Mouse (Mus musculus): Measurements from ENCODE around the gene Aph1c. TPM values are rescaled to one million over a fixed set of nuclear protein-coding genes. Genes with fewer than 3 reads are reported as not detected.

Gene Aph1c
- polyA plus RNA-seq, 1 experiment from 2014 or later: 4.0 TPM

DNA sequence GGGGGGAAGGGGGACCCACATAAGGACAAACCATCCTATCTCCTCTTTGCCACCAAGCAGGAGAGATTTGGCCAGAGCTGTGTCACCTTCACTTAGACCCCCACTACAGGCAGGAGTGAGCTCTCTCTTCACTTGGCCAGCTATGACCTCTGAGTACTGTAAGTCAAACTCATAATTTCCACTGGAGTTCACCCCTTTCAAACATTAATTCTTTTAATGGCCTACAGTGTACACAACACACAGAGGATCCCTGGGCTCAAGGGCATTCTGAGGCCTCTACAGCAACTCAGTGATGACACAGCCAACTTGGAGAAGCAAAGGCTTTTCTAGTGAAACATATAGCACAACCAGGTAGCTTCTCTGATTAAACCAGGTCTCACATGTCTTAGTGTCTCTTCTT, 63.8 kb downstream of the Aph1c start:
- no peak for TF ChIP-seq CTCF (IDR thresholded peaks at IDR 0.05; ENCODE audit: low read depth)
- Histone ChIP-seq H3K4me3 (ENCODE audit: low read depth, low read length) (no peak overlapping the region), H3K27ac (ENCODE audit: low read depth) (no peak overlapping the region), H3K27me3 (ENCODE audit: insufficient read depth, low read length) (no peaks in the 10 kb centered on the region), H3K9me3 (ENCODE audit: low read depth, low read length) (no peaks in the 10 kb centered on the region), H3K4me1 (ENCODE audit: insufficient read depth) (no peaks in the 10 kb centered on the region), H3K36me3 (ENCODE audit: insufficient read depth) (no peaks in the 10 kb centered on the region), H3K9ac (no peak overlapping the region), H3K4me2 (no peak overlapping the region)
- ATAC-seq (ENCODE audit: insufficient read depth) (no peak), DNase-seq (no peak)

DNA sequence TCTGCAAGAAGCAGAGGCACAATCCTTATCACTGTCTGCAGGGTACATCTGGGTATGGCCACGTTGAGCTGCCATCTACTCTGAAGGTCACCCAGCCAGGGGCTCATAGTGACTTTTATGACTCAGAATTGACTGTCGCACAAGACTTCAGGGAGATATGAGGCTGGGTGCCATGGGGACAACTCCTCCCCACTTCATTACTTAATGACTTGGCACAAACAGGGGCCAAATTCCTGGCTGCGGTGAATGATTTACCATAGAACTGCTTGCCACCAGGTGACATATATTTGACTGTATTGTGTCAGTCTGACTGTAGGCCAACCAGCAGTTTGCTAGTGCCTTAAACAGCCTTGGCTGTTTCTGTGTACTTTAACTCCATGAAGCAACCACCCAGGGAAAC, 65.3 kb downstream of the Aph1c start:
- H3K4me2 ChIP-seq: no peak overlapping the region
- H3K27ac ChIP-seq (ENCODE audit: low read depth): no peak overlapping the region
- 63% methylated on average over 3 of the region's 3 CpGs for WGBS
- no peaks in the 10 kb centered on the region for H3K27me3 ChIP-seq (ENCODE audit: insufficient read depth, low read length)
- no peak for TF ChIP-seq CTCF (IDR thresholded peaks at IDR 0.05; ENCODE audit: low read depth)
- no peaks in the 10 kb centered on the region for H3K4me1 ChIP-seq (ENCODE audit: insufficient read depth)
- DNase-seq: no peak
- no peak for ATAC-seq (ENCODE audit: insufficient read depth)
- no peak overlapping the region for H3K9ac ChIP-seq
- H3K36me3 ChIP-seq (ENCODE audit: insufficient read depth): no peaks in the 10 kb centered on the region
- no peaks in the 10 kb centered on the region for H3K9me3 ChIP-seq (ENCODE audit: low read depth, low read length)
- H3K4me3 ChIP-seq (ENCODE audit: low read depth, low read length): no peak overlapping the region

DNA sequence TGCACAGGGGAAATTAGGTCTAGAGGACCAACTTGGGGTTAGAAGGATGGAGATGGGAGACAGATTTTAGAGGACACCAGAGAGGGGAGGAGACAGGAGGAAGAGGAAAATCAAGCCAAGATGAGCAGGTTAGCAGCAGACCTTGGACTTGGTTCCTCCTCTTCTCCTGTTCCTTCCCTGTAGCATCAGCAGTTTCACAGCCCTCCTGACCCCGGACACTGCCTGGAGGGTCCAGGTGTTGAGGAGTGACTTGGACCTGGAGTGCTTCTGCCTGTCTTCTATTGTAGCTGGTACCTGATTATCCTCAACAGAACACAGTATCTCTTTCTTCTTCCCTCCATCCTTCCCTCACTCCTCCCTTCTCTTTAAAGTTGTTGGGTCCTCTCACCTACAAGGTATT, 65.8 kb downstream of the Aph1c start:
- DNase-seq: no peak
- TF ChIP-seq CTCF (IDR thresholded peaks at IDR 0.05; ENCODE audit: low read depth): no peak
- Histone ChIP-seq H3K9ac (no peak overlapping the region), H3K4me3 (ENCODE audit: low read depth, low read length) (no peak overlapping the region), H3K27me3 (ENCODE audit: insufficient read depth, low read length) (no peaks in the 10 kb centered on the region), H3K27ac (ENCODE audit: low read depth) (no peak overlapping the region), H3K4me1 (ENCODE audit: insufficient read depth) (no peaks in the 10 kb centered on the region), H3K9me3 (ENCODE audit: low read depth, low read length) (no peaks in the 10 kb centered on the region), H3K36me3 (ENCODE audit: insufficient read depth) (no peaks in the 10 kb centered on the region), H3K4me2 (no peak overlapping the region)
- ATAC-seq (ENCODE audit: insufficient read depth): no peak
- 70% methylated on average over 1 of the region's 1 CpGs for WGBS

Other genes with a start within 250 kb of the Aph1c start
- gene Usp3, start 241.6 kb downstream of the Aph1c start, polyA plus RNA-seq (2014; fragmentation: Nextera tagmentation; extraction: Ambion mirVana): 73.7 and 73.9 TPM in 2 replicates
- gene Car12, start 121.0 kb downstream of the Aph1c start, polyA plus RNA-seq (2014; fragmentation: Nextera tagmentation; extraction: Ambion mirVana): 0.92 and 0.93 TPM in 2 replicates
- 9.3 and 9.6 TPM in 2 replicates for gene Aph1b, start 39.2 kb downstream of the Aph1c start, polyA plus RNA-seq (2014; fragmentation: Nextera tagmentation; extraction: Ambion mirVana)
- gene Gm10647, start 37.7 kb downstream of the Aph1c start, polyA plus RNA-seq (2014; fragmentation: Nextera tagmentation; extraction: Ambion mirVana): 0.46 and 0.49 TPM in 2 replicates
- 29.9 and 35.0 TPM in 2 replicates for gene Rab8b, start 85.0 kb upstream of the Aph1c start, polyA plus RNA-seq (2014; fragmentation: Nextera tagmentation; extraction: Ambion mirVana)
- gene Rps27l, start 111.4 kb upstream of the Aph1c start, polyA plus RNA-seq (2014; fragmentation: Nextera tagmentation; extraction: Ambion mirVana): 656 and 719 TPM in 2 replicates
- 8.7 and 9.8 TPM in 2 replicates for gene Lactb, start 140.8 kb upstream of the Aph1c start, polyA plus RNA-seq (2014; fragmentation: Nextera tagmentation; extraction: Ambion mirVana)
- 635 and 725 TPM in 2 replicates for gene Tpm1, start 214.7 kb upstream of the Aph1c start, polyA plus RNA-seq (2014; fragmentation: Nextera tagmentation; extraction: Ambion mirVana)